Mouse (Mus musculus) left cerebral cortex, adult 2 months (tissue): Measurements from ENCODE around the gene Gm28230. TPM values are rescaled to one million over a fixed set of nuclear protein-coding genes. Genes with fewer than 3 reads are reported as not detected.

Source experiments
- DNase-seq, 2 experiments: peaks; one replicate each; pipeline ENCODE4 v3.0.0; 2021 to 2022; ENCODE audit warnings: low spot score in 2 of 2, mixed read lengths in 1 of 2; ENCODE audit errors: extremely low spot score in 1 of 2
- H3K27ac ChIP-seq: fragments of 200-600 bp; 2 replicates; pipeline ENCODE4 v1.8.1; 2022
- H3K4me3 ChIP-seq: fragments of 200-600 bp; 2 replicates; pipeline ENCODE4 v1.8.1; 2022
- CTCF ChIP-seq: fragments of 200-600 bp; IDR thresholded peaks from 2 replicates; pipeline ENCODE4 v1.8.1; 2022; ENCODE audit warnings: antibody characterized with exemption, mild to moderate bottlenecking, moderate library complexity
- intact Hi-C: fragments of 180-260 bp; cut with DNase I; formaldehyde crosslinking; loops from one replicate; pipeline ENCODE4 v1.15.1; 2025
- total RNA-seq, 2 experiments: library from RNA; stranded (reverse); gene quantifications; 2 replicates each; pipeline ENCODE4 v1.2.3; 2021

Gm28230 gene
- total RNA-seq, 2 experiments from 2014 or later: not detected

GRCm38 (mm10) chr2:74701949-74702819, 24.3 kb upstream of the Gm28230 start:
- TF ChIP-seq CTCF: peak; percentile 93
- intact Hi-C loops: loop anchor here (1.0 to 10.0 kb wide), 7 partner anchors 260 to 888 kb away; no protein-coding TSS in a partner anchor
- peak; percentile 69 to 83 for DNase-seq
- no peak overlapping the region for H3K27ac ChIP-seq
- no peak overlapping the region for H3K4me3 ChIP-seq

GRCm38 (mm10) chr2:74702820-74703219, 23.7 kb upstream of the Gm28230 start:
- H3K4me3 ChIP-seq: no peak overlapping the region
- H3K27ac ChIP-seq: no peak overlapping the region
- intact Hi-C loops: loop anchor here (1.0 to 10.0 kb wide), 7 partner anchors 259 to 887 kb away; no protein-coding TSS in a partner anchor
- no peak for DNase-seq
- TF ChIP-seq CTCF: no peak

GRCm38 (mm10) chr2:74703317-74703716, 23.2 kb upstream of the Gm28230 start:
- TF ChIP-seq CTCF: no peak
- no peak overlapping the region for H3K27ac ChIP-seq
- intact Hi-C loops: loop anchor here (2.0 to 10.0 kb wide), 6 partner anchors 259 to 721 kb away; no protein-coding TSS in a partner anchor

GRCm38 (mm10) chr2:74703720-74704392, 22.7 kb upstream of the Gm28230 start:
- H3K4me3 ChIP-seq: no peak overlapping the region
- no peak for DNase-seq
- no peak overlapping the region for H3K27ac ChIP-seq
- intact Hi-C loops: loop anchor here (2.0 to 10.0 kb wide), 6 partner anchors 258 to 721 kb away; no protein-coding TSS in a partner anchor
- TF ChIP-seq CTCF: no peak

More at GRCm38 (mm10) chr2:74703317-74703716, 23.2 kb upstream of the Gm28230 start:
- no peak overlapping the region for H3K4me3 ChIP-seq
- DNase-seq: no peak

GRCm38 (mm10) chr2:74704393-74704998, 22.0 kb upstream of the Gm28230 start, which contains the start of gene Hoxd8:
Gene Hoxd8 (plus strand): TSS chr2:74704615.
- no peak for DNase-seq
- Histone ChIP-seq H3K4me3 (no peak within 1 kb of the TSS), H3K27ac (no peak within 1 kb of the TSS)
- no peak for TF ChIP-seq CTCF
- intact Hi-C loops: loop anchor here (5.0 to 10.0 kb wide), 5 partner anchors 258 to 720 kb away; no protein-coding TSS in a partner anchor

- Histone ChIP-seq H3K4me3 (no peak overlapping the region), H3K27ac (no peak overlapping the region)
- intact Hi-C loops: loop anchor here (5.0 to 10.0 kb wide), 6 partner anchors 37 to 720 kb away; no protein-coding TSS in a partner anchor
- TF ChIP-seq CTCF: no peak
- DNase-seq: no peak
Measured at GRCm38 (mm10) chr2:74704999-74705466, 21.5 kb upstream of the Gm28230 start.

- H3K4me3 ChIP-seq: no peak overlapping the region
- intact Hi-C loops: loop anchor here (5.0 to 10.0 kb wide), 2 partner anchors 37 to 719 kb away; no protein-coding TSS in a partner anchor
Measured at GRCm38 (mm10) chr2:74705467-74706089, 20.9 kb upstream of the Gm28230 start.

GRCm38 (mm10) chr2:74706393-74706960, 20.1 kb upstream of the Gm28230 start:
- no peak for TF ChIP-seq CTCF
- intact Hi-C loops: loop anchor here (5.0 to 10.0 kb wide), 2 partner anchors 36 to 718 kb away; no protein-coding TSS in a partner anchor
- H3K4me3 ChIP-seq: no peak overlapping the region
- DNase-seq: no peak
- no peak overlapping the region for H3K27ac ChIP-seq

More at GRCm38 (mm10) chr2:74705467-74706089, 20.9 kb upstream of the Gm28230 start:
- no peak overlapping the region for H3K27ac ChIP-seq
- TF ChIP-seq CTCF: no peak
- DNase-seq: no peak

- intact Hi-C loops: loop anchor here (5.0 to 10.0 kb wide), 2 partner anchors 35 to 717 kb away; no protein-coding TSS in a partner anchor
- no peak for TF ChIP-seq CTCF
- Histone ChIP-seq H3K27ac (no peak overlapping the region), H3K4me3 (no peak overlapping the region)
- DNase-seq: no peak
Measured at GRCm38 (mm10) chr2:74707599-74707998, 18.9 kb upstream of the Gm28230 start.

GRCm38 (mm10) chr2:74708676-74709075, 17.9 kb upstream of the Gm28230 start:
- TF ChIP-seq CTCF: no peak
- Histone ChIP-seq H3K4me3 (no peak overlapping the region), H3K27ac (no peak overlapping the region)
- intact Hi-C loops: loop anchor here (5.0 to 10.0 kb wide), 2 partner anchors 34 to 716 kb away; no protein-coding TSS in a partner anchor
- DNase-seq: no peak
